ENCODE assay signal across 8 mouse cellular contexts in genomic region chr9:104444906-104445305, GRCm38 (mm10).
DNase-seq lines count a peak whose midpoint lies in the region; ATAC-seq lines count a peak whose summit lies in the region.

No protein-coding gene starts in this region.

- peak; percentile 39 for DNase-seq in kidney, adult 18-20 months
- no peak for DNase-seq in kidney, adult 11 months
- peak; percentile 3 for DNase-seq in adrenal gland, adult 8-10 months
- DNase-seq in layer of hippocampus, adult 9-10 months (ENCODE audit: low spot score) = peak; percentile 18
- peak; percentile 25 for DNase-seq in lung, postnatal 25 days (ENCODE audit: low spot score)
- peak; percentile 1 for DNase-seq in spleen, postnatal 36 days (ENCODE audit: low spot score in 2 of 2)
- DNase-seq in adipocyte (ENCODE audit: low spot score) = no peak

- peak; percentile 71 for ATAC-seq in common myeloid progenitor, adult 5-6 weeks (replicated peaks; ENCODE audit: low read depth, poor library complexity, severe bottlenecking)

Comparison
In these comparisons a context has a peak if more than half of its experiments do, and no peak if none do; other contexts are left out.
1. DNase-seq: peak in kidney, adult 18-20 months (single experiment), adrenal gland, adult 8-10 months (single experiment), layer of hippocampus, adult 9-10 months (single experiment), lung, postnatal 25 days (single experiment) and spleen, postnatal 36 days (2 of 2); none in kidney, adult 11 months (single experiment) and adipocyte (single experiment).